Mouse (Mus musculus) CD4-positive, CD25-positive, alpha-beta regulatory T cell, adult 4 months (primary cell): Measurements from ENCODE around the gene Gm10037. TPM values are rescaled to one million over a fixed set of nuclear protein-coding genes. Genes with fewer than 3 reads are reported as not detected.
"Not testable (repeated sequence)": the region's sequence is repeated elsewhere in the genome, so short reads cannot be mapped to it uniquely, and the experiment has no call there.

Experiments used
- ATAC-seq: one replicate; pipeline ENCODE4 v1.8.0; 2017
- polyA plus RNA-seq, 2 experiments: library from polyadenylated mRNA; unstranded; fragments of 100-300 nt; shearing (Covaris generic); gene quantifications; one replicate each; pipeline ENCODE4 v1.2.1; 2017

Gene Gm10037
- polyA plus RNA-seq: 1 to 10 TPM in 1 of 2 experiments, not detected in 1; 1.1 TPM

DNA sequence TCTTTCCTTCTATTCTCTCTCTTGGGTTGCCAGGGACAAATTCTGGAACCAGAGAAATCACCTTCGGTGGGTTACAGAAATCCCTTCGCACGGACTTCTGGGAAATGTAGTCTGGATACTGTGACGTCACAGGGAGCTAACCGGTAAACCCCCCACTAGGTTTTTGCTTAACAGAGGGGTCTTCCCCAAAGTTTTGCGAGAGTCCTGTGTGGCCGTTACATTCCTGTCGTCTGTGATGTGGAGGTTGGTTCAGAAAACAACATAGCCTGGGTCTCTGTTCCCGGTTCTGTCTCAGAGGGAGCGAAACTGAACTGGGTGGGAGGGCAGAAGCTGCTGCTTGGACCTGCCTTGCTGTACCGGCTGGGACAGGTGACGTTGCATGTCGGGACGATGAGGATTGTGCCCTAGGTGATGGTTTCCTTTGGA is at the start of gene Gm10037:
Gm10037 (plus strand) TSS at position 196 of the 426 bp plus-strand sequence.
- peak; percentile 89 for ATAC-seq

DNA sequence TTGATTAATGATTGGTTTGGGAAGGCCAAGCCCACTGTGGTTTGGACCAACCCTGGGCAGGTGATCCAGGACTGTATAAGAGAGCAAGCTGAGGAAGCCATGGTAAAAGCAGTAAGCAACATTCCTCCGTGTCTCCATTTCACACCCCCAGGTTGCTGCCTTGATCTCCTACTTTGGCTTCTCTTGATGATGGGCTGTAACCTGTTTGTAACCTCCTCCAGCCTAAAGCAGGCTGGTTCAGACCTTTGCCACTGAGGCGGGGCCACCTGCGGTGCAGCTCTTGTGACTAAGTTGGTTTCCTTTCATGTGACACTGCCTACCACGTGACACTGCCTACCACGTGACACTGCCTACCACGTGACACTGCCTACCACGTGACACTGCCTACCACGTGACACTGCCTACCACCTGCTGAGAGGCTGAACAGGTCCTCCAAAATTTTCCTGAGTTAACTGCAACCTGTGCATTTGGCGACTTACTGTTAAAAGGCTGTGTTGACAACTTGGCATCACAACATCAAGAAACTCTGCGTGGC is 38.9 kb upstream of the Gm10037 start:
- no peak for ATAC-seq

- ATAC-seq: no peak
These were observed 32.3 kb upstream of the Gm10037 start for GRCm38 (mm10) chr13:67798618-67799017.

DNA sequence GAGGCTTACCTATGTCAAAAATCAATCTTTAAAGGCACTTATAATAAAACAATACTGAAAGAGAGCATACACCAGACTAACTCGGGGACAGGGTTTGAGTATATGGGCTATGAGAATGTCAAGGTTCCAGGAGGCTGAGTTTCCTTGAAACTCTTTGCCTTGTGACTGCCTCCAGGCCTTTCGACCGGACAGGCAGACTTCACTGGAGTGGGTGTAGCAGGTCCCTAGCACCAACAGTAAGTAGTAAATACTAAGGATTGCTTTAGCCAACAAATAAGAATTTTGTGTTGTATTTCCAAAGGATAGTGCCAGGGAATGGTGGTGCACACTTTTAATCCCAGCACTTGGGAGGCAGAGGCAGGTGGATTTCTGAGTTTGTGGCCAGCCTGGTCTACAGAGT is 31.8 kb upstream of the Gm10037 start:
- ATAC-seq: not testable (repeated sequence)

- ATAC-seq: no peak
These were observed 19.2 kb upstream of the Gm10037 start for GRCm38 (mm10) chr13:67811651-67812210.

GRCm38 (mm10) chr13:67812961-67813709 is 17.8 kb upstream of the Gm10037 start:
- ATAC-seq: no peak

DNA sequence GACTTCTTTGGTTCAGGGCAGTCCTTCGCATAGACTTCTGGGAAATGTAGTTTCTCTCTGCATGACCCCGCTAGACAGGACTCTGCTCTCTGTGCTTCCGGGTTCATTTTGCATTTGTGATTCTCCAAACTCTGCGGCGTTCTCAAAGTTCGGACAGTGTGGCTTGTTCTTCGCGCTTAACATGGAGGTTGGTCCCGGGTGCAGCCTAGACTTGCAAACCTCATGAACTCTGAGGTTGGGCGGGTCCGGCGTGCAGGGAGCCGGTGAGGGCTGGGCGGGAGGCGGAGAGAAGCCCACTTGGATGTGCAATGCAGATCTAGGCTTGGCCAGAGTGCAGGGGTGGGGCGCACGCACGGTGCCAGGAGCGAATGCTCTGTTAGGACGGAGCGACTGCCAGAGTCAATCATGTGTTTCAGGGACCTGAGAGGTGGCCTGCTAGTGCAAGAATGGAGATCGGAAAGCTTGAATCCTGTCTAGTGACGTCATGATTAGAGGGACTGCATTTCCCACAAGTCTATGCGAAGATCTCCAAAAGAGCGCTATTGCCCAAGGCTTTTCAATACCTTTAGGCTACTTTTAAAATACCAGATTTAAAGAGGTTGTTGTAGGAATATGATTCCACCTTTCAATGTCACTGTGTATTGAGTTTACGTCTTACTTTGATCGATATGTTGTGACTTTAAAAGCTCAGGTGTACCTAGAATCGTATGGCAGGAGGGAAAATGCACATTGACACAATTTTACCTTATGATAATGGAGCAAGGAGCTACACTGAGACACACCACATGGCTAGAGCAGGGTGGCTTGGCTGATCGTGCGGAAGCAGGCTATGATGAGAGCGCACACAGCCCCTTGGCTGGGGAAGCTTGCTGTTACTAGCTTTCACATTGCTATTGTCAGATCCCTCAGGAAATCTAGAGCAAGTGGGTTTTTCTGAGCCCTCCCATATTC is 16.9 kb upstream of the Gm10037 start, which contains the start of gene Zfp273:
Zfp273 (plus strand) TSS at position 31 of the 951 bp plus-strand sequence.
- ATAC-seq: peak; percentile 95

DNA sequence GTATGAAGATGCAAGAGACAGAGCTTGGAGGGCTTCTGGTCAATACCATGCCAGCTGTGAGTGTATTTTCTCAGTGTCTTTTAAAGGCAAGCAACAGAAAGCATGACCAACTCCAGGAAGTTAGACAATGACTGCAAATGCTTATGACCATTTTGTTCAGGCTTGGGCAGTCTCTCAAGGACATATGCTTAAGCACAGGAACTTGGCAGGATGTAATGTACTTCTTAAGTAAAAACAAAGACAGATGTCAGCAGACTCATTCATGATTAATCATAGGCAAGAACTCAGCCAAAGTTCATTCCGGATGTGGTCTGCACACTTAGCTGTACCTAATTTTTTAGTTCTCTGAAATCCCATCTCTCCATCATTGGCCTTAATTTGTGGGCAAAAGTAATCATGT is 12.3 kb upstream of the Gm10037 start:
- no peak for ATAC-seq

DNA sequence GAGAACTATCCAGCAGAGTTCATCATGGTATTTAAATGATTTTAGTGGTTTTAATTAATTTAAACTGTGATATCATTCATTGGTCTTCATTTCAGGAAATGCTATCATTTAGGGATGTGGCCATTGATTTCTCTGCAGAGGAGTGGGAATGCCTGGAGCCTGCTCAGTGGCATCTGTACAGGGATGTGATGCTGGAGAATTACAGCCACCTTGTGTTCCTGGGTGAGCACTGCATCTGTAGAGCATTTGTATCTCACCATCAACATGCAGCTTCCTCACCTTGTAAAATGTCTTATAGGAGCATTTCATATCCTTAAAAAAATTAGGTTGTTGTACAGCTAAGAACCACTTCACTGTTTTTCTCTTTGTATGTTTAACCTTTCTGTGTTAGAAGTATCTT is 2.2 kb downstream of the Gm10037 start:
- not testable (repeated sequence) for ATAC-seq

DNA sequence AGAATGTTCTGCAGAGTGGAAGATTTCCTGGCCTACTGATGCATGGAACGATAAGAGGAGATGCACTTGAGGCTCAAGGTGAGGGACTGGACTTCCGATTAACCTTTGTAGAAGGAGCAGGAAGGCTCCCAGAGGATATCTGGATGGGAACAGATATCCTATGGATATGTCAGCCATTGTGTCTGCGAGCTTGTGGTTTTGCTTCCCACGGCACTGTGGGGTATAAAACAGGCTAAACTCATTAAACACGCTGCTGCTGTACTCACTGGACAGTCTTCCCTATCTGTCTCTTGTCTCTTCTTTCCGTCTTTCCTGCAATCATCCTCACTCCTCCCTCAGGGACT is 12.8 kb downstream of the Gm10037 start:
- ATAC-seq: no peak

DNA sequence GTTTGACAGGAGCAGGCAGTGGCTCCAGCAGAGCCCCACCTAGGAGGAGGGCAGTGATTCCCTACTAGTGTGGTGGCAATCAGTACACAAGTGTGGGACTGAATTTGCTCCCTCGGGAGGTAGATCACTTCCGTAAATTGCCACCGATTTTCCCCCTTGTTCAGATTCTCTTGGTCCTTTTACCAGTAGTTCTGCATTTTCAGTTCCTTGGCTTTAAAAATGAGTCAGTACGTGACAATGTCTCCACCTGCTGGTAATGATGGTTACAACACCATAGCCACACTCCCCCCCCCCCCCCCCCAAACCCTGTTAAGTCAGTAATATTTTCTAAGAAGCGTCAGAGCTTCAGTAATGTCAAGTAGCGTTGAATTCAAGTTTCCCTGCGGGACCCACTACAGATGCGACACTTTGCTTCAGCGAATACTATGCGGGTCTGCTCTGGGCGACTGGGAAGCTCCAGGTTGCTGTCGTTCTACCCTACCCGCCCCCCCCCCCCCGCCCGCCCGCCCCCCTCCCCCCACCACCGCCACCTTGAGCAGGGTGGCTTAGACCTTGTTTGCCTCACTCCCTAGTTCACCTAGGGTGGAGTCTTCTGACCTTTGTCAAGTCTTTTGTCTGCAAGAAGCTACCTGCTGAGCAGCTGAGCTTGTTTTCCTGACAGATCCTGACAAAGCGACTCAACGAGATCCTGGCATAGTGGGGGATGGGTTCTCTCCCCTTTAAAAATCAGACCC is 13.4 kb downstream of the Gm10037 start:
- ATAC-seq: peak; percentile 90

GRCm38 (mm10) chr13:67844853-67845194 is 13.9 kb downstream of the Gm10037 start:
- no peak for ATAC-seq

GRCm38 (mm10) chr13:67850361-67850760 is 19.5 kb downstream of the Gm10037 start:
- no peak for ATAC-seq

- ATAC-seq: no peak
These were observed 22.2 kb downstream of the Gm10037 start for GRCm38 (mm10) chr13:67853130-67853529.

DNA sequence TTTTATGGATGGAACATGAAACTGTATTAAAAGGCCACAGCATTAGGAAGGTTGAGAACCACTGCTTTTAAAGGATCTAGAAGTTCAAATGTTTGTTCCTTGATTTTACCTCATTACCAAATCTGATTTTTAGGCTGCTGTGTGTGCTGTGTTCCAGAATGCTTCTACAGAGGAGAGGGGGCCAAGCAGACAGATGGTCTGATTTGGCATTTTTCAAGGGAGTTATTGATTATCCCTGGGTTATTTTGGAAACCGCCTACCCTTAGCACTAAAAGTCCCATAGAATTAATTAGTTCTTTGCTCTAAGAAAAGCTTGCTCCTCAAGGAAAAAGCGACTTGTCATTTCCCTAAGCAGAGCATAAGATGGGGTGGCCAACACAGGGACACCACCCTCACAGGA is 23.1 kb downstream of the Gm10037 start:
- no peak for ATAC-seq

DNA sequence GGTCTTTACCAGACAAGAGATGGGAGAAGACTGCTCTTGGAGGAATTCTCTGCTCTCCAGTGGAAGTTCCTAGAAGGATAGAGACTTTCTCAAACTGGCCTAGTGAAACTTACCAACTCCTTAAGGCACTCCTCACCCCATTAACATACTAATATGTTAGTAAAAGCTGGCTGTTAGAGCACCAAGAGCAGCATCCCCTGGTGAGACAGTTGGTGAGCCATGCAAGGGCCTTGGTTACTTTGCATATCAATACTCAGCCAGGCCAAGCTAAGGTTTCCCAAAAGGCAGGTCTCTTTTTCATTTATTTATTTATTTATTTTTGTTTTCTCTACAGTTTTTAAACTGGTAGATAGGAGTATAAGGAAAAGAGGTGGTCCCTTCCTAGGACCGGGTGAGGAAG is 26.4 kb downstream of the Gm10037 start:
- ATAC-seq: no peak

- no peak for ATAC-seq
These were observed 31.6 kb downstream of the Gm10037 start for GRCm38 (mm10) chr13:67862508-67862907.

- ATAC-seq: no peak
These were observed 32.1 kb downstream of the Gm10037 start, which contains the start of gene BC048507 for GRCm38 (mm10) chr13:67863026-67863425. Gene BC048507 (plus strand): TSS chr13:67863326.

DNA sequence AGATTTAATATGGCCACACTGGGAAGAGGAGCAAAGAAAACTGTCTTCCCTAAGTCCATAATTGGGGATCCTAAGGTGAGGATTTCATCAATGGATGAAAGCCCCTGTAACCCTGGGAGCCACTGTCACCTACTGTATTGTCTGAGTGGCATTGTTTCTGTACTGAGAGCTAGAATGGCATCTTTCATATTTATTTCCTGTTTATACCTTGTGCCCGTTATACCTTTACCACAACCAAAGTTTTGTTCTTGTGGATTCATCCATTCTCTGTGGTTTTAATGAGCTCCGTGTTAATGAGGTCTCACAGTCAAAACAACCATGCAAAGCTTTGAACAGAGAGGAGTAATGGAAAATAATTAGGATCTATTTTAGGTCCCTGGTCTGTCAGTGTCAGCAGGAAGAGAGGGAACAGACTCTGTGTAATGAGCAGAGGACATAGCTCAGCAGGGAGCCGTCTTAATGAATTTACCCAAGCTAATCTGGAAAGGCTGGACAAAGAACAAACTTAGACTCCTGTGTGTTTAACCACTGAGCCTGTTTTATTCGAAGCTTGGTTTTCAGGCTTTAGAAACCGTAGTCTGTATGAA is 34.0 kb downstream of the Gm10037 start:
- no peak for ATAC-seq

DNA sequence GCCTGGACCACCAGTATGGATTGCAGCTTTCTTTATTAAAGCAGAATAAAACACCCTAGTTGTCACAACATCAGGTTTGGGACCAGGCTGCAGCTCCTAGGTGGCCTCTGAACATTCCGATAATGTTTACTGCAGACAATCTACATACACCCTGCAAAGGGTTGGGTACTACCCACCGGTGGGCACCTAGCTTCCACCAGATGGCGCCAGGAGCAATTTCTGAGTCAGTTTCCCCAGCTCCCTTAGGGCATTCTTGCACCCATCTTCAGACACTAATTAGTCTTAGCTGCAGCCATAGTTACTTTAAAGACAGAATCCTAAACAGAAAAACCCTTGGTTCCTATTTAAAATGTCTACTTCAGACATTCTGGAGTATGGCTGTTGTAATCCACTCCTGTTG is 37.0 kb downstream of the Gm10037 start:
- no peak for ATAC-seq

DNA sequence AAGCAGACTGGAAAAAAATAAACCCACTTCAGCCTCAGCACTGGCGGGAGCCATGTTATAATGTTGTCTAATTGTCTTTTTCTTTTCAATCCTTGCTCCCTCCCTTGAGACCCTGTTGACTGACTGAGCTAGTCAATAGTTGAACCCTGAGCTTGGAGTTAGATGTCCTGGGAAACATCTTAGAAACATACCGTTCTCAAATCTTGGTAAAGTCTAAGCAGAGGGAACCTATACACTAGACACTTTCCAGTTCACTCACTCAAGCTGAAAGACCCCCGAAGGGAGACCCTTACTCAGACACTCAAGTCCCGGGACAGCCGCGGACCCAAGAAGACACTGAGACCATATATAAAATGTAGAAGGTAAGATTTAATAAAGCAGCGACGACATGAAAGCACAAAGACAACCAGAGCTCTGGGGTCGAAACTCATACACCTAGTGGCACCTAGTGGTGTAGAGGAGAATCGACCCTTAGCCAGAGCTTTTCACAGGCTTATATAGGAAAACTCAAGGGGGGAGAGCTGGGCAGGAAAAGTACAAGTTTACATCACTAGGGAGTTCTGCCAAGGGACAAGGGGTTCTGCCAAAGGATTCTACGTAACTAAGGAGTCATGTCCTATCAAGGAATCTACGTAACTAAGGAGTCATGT is 45.3 kb downstream of the Gm10037 start:
- not testable (repeated sequence) for ATAC-seq
